Mouse (Mus musculus) heart, embryonic 14.5 days (tissue): ENCODE data around the gene Hspb1. TPM values are rescaled to one million over a fixed set of nuclear protein-coding genes. Genes with fewer than 3 reads are reported as not detected.

Source experiments
- ATAC-seq: fragments of 200-750 bp; cut with Nextera tagmentation; 2 replicates; pipeline ENCODE4 v1.8.0; 2017; ENCODE audit warnings: low read depth, moderate TSS enrichment; ENCODE audit not compliant: insufficient number of reproducible peaks, insufficient read depth, low FRiP score
- H3K27ac ChIP-seq, 2 experiments: fragments of 200-500 bp in 1 of 2; fragments of 300-500 bp in 1 of 2; sonication (generic) in 1 of 2; replicated peaks in 1 of 2; 2 replicates each; pipeline ENCODE4 v1.5.1; 2012 to 2014; ENCODE audit warnings: low read depth in 2 of 2, low read length in 2 of 2, control low read depth in 1 of 2, mild to moderate bottlenecking in 1 of 2, mixed read lengths in 1 of 2; ENCODE audit not compliant: control insufficient read depth in 1 of 2, insufficient read depth in 1 of 2
- H3K27me3 ChIP-seq: fragments of 300-500 bp; sonication (generic); 2 replicates; pipeline ENCODE4 v1.6.1; 2014; ENCODE audit warnings: mild to moderate bottlenecking, low read length, control low read depth; ENCODE audit not compliant: control insufficient read depth, insufficient read depth
- H3K36me3 ChIP-seq: fragments of 300-500 bp; sonication (generic); 2 replicates; pipeline ENCODE4 v1.6.1; 2014; ENCODE audit warnings: mild to moderate bottlenecking, control low read depth, low read length, mixed read lengths; ENCODE audit not compliant: control insufficient read depth, insufficient read depth
- H3K4me1 ChIP-seq, 2 experiments: fragments of 200-500 bp in 1 of 2; fragments of 300-500 bp in 1 of 2; sonication (generic) in 1 of 2; 2 replicates each; pipeline ENCODE4 v1.6.1; 2012 to 2014; ENCODE audit warnings: low read length in 2 of 2, control low read depth in 1 of 2, mixed read lengths in 1 of 2; ENCODE audit not compliant: control insufficient read depth in 2 of 2, insufficient read depth in 2 of 2
- H3K4me2 ChIP-seq: fragments of 300-500 bp; sonication (generic); 2 replicates; pipeline ENCODE4 v1.6.1; 2014; ENCODE audit warnings: mild to moderate bottlenecking, low read length
- H3K4me3 ChIP-seq, 2 experiments: fragments of 200-500 bp in 1 of 2; fragments of 300-500 bp in 1 of 2; sonication (generic) in 1 of 2; 2 replicates each; pipeline ENCODE4 v1.5.1; 2012 to 2014; ENCODE audit warnings: low read length in 2 of 2, mild to moderate bottlenecking in 2 of 2, control low read depth in 1 of 2, low read depth in 1 of 2, moderate library complexity in 1 of 2; ENCODE audit not compliant: control insufficient read depth in 1 of 2, insufficient read depth in 1 of 2
- H3K9ac ChIP-seq: fragments of 300-500 bp; sonication (generic); 2 replicates; pipeline ENCODE4 v1.6.1; 2014; ENCODE audit warnings: mild to moderate bottlenecking, low read length
- H3K9me3 ChIP-seq: fragments of 300-500 bp; sonication (generic); 2 replicates; pipeline ENCODE4 v1.6.1; 2016; ENCODE audit warnings: low read length, control low read depth; ENCODE audit not compliant: control insufficient read depth
- WGBS: fragments of 180-500 bp; shearing (Covaris S2); extraction: QIAGEN DNeasy Blood & Tissue Kit; methylation state at CpG from one replicate; pipeline ENCODE4 v1.1.7; 2014; 5-methylcytosine and 5-hydroxymethylcytosine counted together
- polyA plus RNA-seq: library from polyadenylated mRNA; unstranded; fragments of >200 nt; fragmentation: Nextera tagmentation; extraction: Ambion mirVana; gene quantifications from 2 replicates; pipeline ENCODE4 v1.2.1, GENCODE M21; 2014

Hspb1 gene
- polyA plus RNA-seq, 1 experiment from 2014 or later = 1,014 TPM

DNA sequence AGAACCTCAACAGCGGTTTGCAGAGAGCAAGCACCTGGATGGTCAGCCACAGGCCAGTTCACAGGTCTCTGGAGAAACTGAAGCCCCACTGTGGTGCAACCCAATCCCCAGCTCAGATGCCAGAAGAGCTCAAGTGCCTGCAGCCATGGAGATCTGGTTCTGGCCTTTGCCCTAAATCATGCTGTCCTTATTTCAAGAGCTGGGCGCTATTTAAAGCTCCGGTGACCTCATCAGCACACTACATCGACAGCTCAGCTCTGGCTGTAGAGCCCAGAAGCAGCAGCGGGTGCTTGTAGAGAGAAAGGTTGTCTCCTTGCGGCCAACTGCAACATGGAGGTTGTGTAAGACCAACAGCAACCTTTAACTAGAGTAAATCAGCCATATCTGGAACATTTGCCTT, 26.4 kb downstream of the Hspb1 start:
- H3K27me3 ChIP-seq = no peaks in the 10 kb centered on the region
- H3K27ac ChIP-seq = peak overlapping the region; percentile 92 to 93
- H3K4me2 ChIP-seq = peak overlapping the region; percentile 16
- H3K4me1 ChIP-seq = peaks cover 26 to 46% of the 10 kb centered on the region in 2 experiments
- H3K36me3 ChIP-seq = peaks cover 67% of the 10 kb centered on the region
- H3K9ac ChIP-seq = peak overlapping the region; percentile 31; the same call in 1 of the 2 replicates
- no peak overlapping the region for H3K4me3 ChIP-seq
- peak; percentile 64 for ATAC-seq
- no peaks in the 10 kb centered on the region for H3K9me3 ChIP-seq
- 29% methylated on average over 6 of the region's 6 CpGs for WGBS

GRCm38 (mm10) chr5:135916051-135916565, 28.4 kb downstream of the Hspb1 start:
- 67% methylated on average over 6 of the region's 6 CpGs for WGBS
- Histone ChIP-seq H3K4me3 (no peak overlapping the region), H3K36me3 (peaks cover 67% of the 10 kb centered on the region), H3K4me2 (no peak overlapping the region; the same call in 1 of the 2 replicates), H3K9me3 (no peaks in the 10 kb centered on the region), H3K4me1 (peaks cover 26 to 45% of the 10 kb centered on the region in 2 experiments), H3K27me3 (no peaks in the 10 kb centered on the region), H3K27ac (peak overlapping the region; percentile 48), H3K9ac (no peak overlapping the region; the same call in 1 of the 2 replicates)
- ATAC-seq = no peak

DNA sequence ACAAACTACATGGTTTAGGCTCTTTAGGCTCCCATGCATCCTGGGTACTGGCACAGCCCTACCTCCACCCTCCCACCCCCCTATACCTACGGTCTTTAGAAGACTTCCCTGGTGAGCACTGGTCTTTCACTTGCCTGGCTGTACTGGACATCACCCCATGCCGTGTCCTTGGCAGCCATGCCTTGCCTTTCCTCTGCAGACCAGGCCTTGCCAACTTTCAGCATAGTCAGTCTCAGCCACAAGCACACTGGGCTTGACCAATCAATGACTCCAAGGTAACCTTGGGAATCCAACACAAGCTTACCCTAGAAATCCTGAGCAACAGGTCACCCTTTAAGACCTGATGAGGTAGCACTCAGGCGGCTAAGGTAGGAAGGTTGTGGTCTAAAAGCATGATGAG, 28.9 kb downstream of the Hspb1 start:
- 83% methylated on average over 3 of the region's 3 CpGs for WGBS
- Histone ChIP-seq H3K4me3 (no peak overlapping the region), H3K4me2 (no peak overlapping the region; the same call in 1 of the 2 replicates), H3K4me1 (peaks cover 26 to 45% of the 10 kb centered on the region in 2 experiments), H3K9me3 (no peaks in the 10 kb centered on the region), H3K9ac (no peak overlapping the region), H3K36me3 (peaks cover 67% of the 10 kb centered on the region), H3K27ac (peak overlapping the region in 1 of 2 experiments; percentile 48; a peak in 2 of 4 replicates), H3K27me3 (no peaks in the 10 kb centered on the region)
- ATAC-seq = no peak

GRCm38 (mm10) chr5:135917327-135918058, 29.8 kb downstream of the Hspb1 start:
- WGBS = 89% methylated on average over 8 of the region's 8 CpGs
- H3K36me3 ChIP-seq = peaks cover 70% of the 10 kb centered on the region
- no peak overlapping the region for H3K9ac ChIP-seq
- no peak overlapping the region; a peak in 1 of 4 replicates for H3K27ac ChIP-seq
- no peak for ATAC-seq
- H3K4me1 ChIP-seq = peaks cover 26 to 41% of the 10 kb centered on the region in 2 experiments
- no peak overlapping the region for H3K4me3 ChIP-seq
- no peaks in the 10 kb centered on the region for H3K27me3 ChIP-seq
- H3K4me2 ChIP-seq = no peak overlapping the region
- no peaks in the 10 kb centered on the region for H3K9me3 ChIP-seq

- no peak overlapping the region for H3K9ac ChIP-seq
- peaks cover 73% of the 10 kb centered on the region for H3K36me3 ChIP-seq
- H3K4me2 ChIP-seq = no peak overlapping the region
- H3K9me3 ChIP-seq = no peaks in the 10 kb centered on the region
- peaks cover 24 to 36% of the 10 kb centered on the region in 2 experiments for H3K4me1 ChIP-seq
- ATAC-seq = no peak
- no peak overlapping the region for H3K27ac ChIP-seq
- no peaks in the 10 kb centered on the region for H3K27me3 ChIP-seq
- H3K4me3 ChIP-seq = no peak overlapping the region
- 87% methylated on average over 5 of the region's 5 CpGs for WGBS
Measured at GRCm38 (mm10) chr5:135918059-135918437, 30.3 kb downstream of the Hspb1 start.

DNA sequence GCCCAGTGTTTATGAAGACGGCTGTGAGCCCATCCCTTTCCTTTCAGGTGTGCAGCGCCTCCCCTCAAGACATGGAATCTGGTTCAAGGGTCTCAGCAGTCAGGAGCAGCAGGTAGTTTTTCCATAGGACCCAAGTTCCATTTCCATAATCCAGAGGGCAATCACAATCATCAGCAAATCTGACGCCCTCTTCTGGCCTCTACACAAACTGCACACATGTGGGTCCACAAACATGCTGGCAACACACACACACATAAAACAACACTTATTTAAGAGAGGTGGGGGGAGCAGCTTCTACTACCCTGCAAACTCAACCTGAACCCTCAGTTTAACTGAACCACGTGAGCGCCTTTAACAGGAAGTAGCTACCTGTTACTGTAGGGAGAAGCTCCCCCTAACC, 30.9 kb downstream of the Hspb1 start:
- 89% methylated on average over 5 of the region's 5 CpGs for WGBS

DNA sequence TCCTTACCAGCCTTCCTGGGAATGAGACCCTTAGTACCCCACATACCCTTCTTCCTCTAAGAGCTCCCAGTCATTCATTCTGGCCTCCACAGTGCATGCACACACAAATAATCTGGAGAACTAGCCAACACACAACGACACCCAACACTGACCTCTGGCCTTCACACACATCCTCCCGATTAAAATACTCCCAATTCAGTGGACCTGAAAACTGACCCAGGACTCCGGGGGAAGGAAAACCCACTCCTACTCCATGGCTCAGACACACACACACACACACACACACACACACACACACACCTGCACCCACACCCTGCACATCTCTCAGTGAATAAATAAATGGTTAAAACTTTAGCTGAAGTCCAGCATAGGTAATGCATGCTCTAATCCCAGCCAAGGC, 32.2 kb downstream of the Hspb1 start:
- H3K27ac ChIP-seq = no peak overlapping the region
- no peaks in the 10 kb centered on the region for H3K27me3 ChIP-seq
- peaks cover 10 to 19% of the 10 kb centered on the region in 2 experiments for H3K4me1 ChIP-seq
- H3K36me3 ChIP-seq = peaks cover 82% of the 10 kb centered on the region
- no peak overlapping the region for H3K4me2 ChIP-seq
- 86% methylated on average over 3 of the region's 3 CpGs for WGBS
- ATAC-seq = no peak
- H3K9me3 ChIP-seq = no peaks in the 10 kb centered on the region
- H3K4me3 ChIP-seq = no peak overlapping the region
- H3K9ac ChIP-seq = no peak overlapping the region

More for the DNA sequence above, 30.9 kb downstream of the Hspb1 start:
- H3K4me2 ChIP-seq = no peak overlapping the region
- no peak overlapping the region for H3K4me3 ChIP-seq
- H3K36me3 ChIP-seq = peaks cover 74% of the 10 kb centered on the region
- no peak for ATAC-seq
- no peaks in the 10 kb centered on the region for H3K9me3 ChIP-seq
- H3K4me1 ChIP-seq = peaks cover 20 to 31% of the 10 kb centered on the region in 2 experiments
- no peak overlapping the region for H3K27ac ChIP-seq
- H3K27me3 ChIP-seq = no peaks in the 10 kb centered on the region
- H3K9ac ChIP-seq = no peak overlapping the region
